Mouse (Mus musculus): Measurements from ENCODE around the gene Fam192a. TPM values are rescaled to one million over a fixed set of nuclear protein-coding genes. Genes with fewer than 3 reads are reported as not detected.

Gene Fam192a
- total and polyA plus RNA-seq, 3 experiments = 30.7 to 80.3 (median 43.7) TPM

DNA sequence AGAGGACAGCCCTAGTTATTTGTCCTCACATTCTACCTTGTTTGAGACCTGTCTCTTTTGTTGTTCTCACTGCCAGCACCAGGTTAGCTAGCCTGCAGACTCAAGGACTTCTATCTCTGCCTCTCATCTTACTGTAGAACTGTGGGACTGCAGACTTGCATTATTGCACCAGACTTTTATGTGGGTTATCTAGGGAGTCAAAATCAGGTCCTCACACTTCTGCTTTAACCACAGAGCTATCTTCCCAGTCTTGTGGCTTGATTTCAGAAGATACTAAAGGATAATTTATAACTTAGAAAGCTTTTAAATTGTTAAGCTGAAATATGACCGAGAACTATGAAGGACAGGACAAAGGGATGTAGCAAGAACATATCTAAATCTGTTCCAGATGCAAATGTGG lies 23.1 kb upstream of the Fam192a start:
- TF ChIP-seq EP300 (IDR thresholded peaks at IDR 0.05; ENCODE audit: low read length) (no peak), KAT2A (IDR thresholded peaks at IDR 0.05; ENCODE audit: insufficient replicate concordance, low read length) (no peak), CTCF (conservative IDR thresholded peaks at IDR 0.05 in 1 of 2, IDR thresholded peaks at IDR 0.05 in 1 of 2; ENCODE audit: low read depth in 2 of 2, low read length in 2 of 2) (no peak), E2F4 (IDR thresholded peaks at IDR 0.05; ENCODE audit: insufficient replicate concordance, low read depth, low read length) (no peak), RCOR1 (conservative IDR thresholded peaks at IDR 0.05; ENCODE audit: low read depth, low read length) (no peak), ZNF384 (IDR thresholded peaks at IDR 0.05; ENCODE audit: low read depth, low read length) (no peak)
- no peak overlapping the region for H3K4me2 ChIP-seq (ENCODE audit: insufficient read depth, low read depth, poor library complexity, severe bottlenecking)
- H3K27me3 ChIP-seq (replicated peaks) = no peaks in the 10 kb centered on the region
- in situ Hi-C loops (cut with MboI; ENCODE audit: low pct_ligation_motif_present, low pct_unique_long_range_greater_than_20kb, low sequenced_read_pairs) = no loop called here
- dilution Hi-C loops (cut with MboI; ENCODE audit: extremely low pct_ligation_motif_present, extremely low pct_unique_long_range_greater_than_20kb, low sequenced_read_pairs) = no loop called here
- no peak overlapping the region for H3K27ac ChIP-seq (ENCODE audit: insufficient read depth, low read depth)
- DNase-seq (ENCODE audit: extremely low read depth) = no peak
- H3K9me3 ChIP-seq (replicated peaks; ENCODE audit: low read length) = no peaks in the 10 kb centered on the region
- no peaks in the 10 kb centered on the region for H3K4me1 ChIP-seq (ENCODE audit: control insufficient read depth in 1 of 2, insufficient read depth in 2 of 2)
- no peak overlapping the region for H3K4me3 ChIP-seq (replicated peaks in 1 of 3; ENCODE audit: low read depth in 2 of 3, low read length in 2 of 3, poor library complexity in 1 of 3)
- H3K9ac ChIP-seq (ENCODE audit: insufficient read depth, low read depth) = no peak overlapping the region
- H3K36me3 ChIP-seq (replicated peaks in 1 of 2; ENCODE audit: control insufficient read depth in 1 of 2, insufficient read depth in 1 of 2, low read length in 1 of 2) = peaks cover 12 to 29% of the 10 kb centered on the region in 2 experiments
- H3K79me2 ChIP-seq (replicated peaks; ENCODE audit: control insufficient read depth, extremely low read depth, insufficient read depth, poor library complexity, severe bottlenecking) = no peaks in the 10 kb centered on the region

DNA sequence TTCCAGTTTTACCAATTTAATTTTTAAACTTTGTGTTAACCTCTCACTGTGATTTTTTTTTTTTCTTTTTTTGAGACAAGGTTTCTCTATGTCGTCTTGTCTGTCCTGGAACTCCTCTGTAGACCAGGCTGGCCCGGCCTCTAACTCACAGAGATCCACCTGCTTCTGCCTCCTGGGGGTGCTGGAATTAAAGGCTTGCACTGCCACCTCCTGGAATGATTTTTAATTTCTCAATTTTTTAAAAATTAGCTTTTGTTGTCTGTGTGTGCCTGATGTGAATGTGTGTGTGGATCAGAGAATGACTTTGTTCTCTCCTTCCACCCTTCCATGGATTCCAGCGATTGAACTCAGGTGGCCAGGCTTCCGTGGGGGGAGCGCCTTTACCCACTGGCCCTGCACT lies 5.3 kb upstream of the Fam192a start:
- Histone ChIP-seq H3K9ac (ENCODE audit: insufficient read depth, low read depth) (no peak overlapping the region), H3K27me3 (replicated peaks) (no peaks in the 10 kb centered on the region), H3K4me3 (replicated peaks in 1 of 3; ENCODE audit: low read depth in 2 of 3, low read length in 2 of 3, poor library complexity in 1 of 3) (no peak overlapping the region), H3K9me3 (replicated peaks; ENCODE audit: low read length) (no peaks in the 10 kb centered on the region), H3K4me2 (ENCODE audit: insufficient read depth, low read depth, poor library complexity, severe bottlenecking) (no peak overlapping the region), H3K36me3 (replicated peaks in 1 of 2; ENCODE audit: control insufficient read depth in 1 of 2, insufficient read depth in 1 of 2, low read length in 1 of 2) (peaks cover 0 to 3% of the 10 kb centered on the region in 2 experiments), H3K4me1 (ENCODE audit: control insufficient read depth in 1 of 2, insufficient read depth in 2 of 2) (peaks cover 0 to 9% of the 10 kb centered on the region in 2 experiments; a peak in 1 of 4 replicates), H3K27ac (ENCODE audit: insufficient read depth, low read depth) (no peak overlapping the region), H3K79me2 (replicated peaks; ENCODE audit: control insufficient read depth, extremely low read depth, insufficient read depth, poor library complexity, severe bottlenecking) (peaks cover 10% of the 10 kb centered on the region)
- dilution Hi-C loops (cut with MboI; ENCODE audit: extremely low pct_ligation_motif_present, extremely low pct_unique_long_range_greater_than_20kb, low sequenced_read_pairs) (no loop called here), in situ Hi-C loops (cut with MboI; ENCODE audit: low pct_ligation_motif_present, low pct_unique_long_range_greater_than_20kb, low sequenced_read_pairs) (no loop called here)
- DNase-seq (ENCODE audit: extremely low read depth) = no peak
- TF ChIP-seq MAZ (IDR thresholded peaks at IDR 0.05; ENCODE audit: low read depth, low read length) (no peak), NRF1 (IDR thresholded peaks at IDR 0.05; ENCODE audit: low read depth, low read length) (no peak), POLR2A (IDR thresholded peaks at IDR 0.05; ENCODE audit: low read depth, low read length) (no peak), NELFE (IDR thresholded peaks at IDR 0.05; ENCODE audit: low read depth, low read length) (no peak), SMC3 (IDR thresholded peaks at IDR 0.05; ENCODE audit: low read depth, low read length) (peak; percentile 41), HCFC1 (IDR thresholded peaks at IDR 0.05; ENCODE audit: low read depth, low read length) (no peak), RCOR1 (conservative IDR thresholded peaks at IDR 0.05; ENCODE audit: low read depth, low read length) (no peak), JUND (conservative IDR thresholded peaks at IDR 0.05; ENCODE audit: low read depth, low read length) (no peak), BHLHE40 (IDR thresholded peaks at IDR 0.05; ENCODE audit: low read depth, low read length) (no peak), ZC3H11A (IDR thresholded peaks at IDR 0.05; ENCODE audit: low read depth, low read length) (no peak), GABPA (IDR thresholded peaks at IDR 0.05; ENCODE audit: insufficient replicate concordance, low read depth, low read length) (no peak), RAD21 (IDR thresholded peaks at IDR 0.05; ENCODE audit: low read depth, low read length) (peak; percentile 58), MEF2A (IDR thresholded peaks at IDR 0.05; ENCODE audit: borderline replicate concordance, low read depth, low read length) (no peak), CTCF (conservative IDR thresholded peaks at IDR 0.05 in 1 of 2, IDR thresholded peaks at IDR 0.05 in 1 of 2; ENCODE audit: low read depth in 2 of 2, low read length in 2 of 2) (peak in 1 of 2 experiments; percentile 64; a peak in 2 of 4 replicates), ZMIZ1 (IDR thresholded peaks at IDR 0.05; ENCODE audit: low read depth, low read length) (no peak)

Data from CH12.LX (cell line).